Comparison of ENCODE assay signal across 28 mouse cellular contexts in genomic region chr1:73233636-73234035, GRCm38 (mm10).
"Had no signal": no experiment of that assay in that cellular context is flagged by ENCODE, and none has a peak within 500 bp of the region (broad histone marks: within the 10 kb centered on the region; RNA-seq: fewer than 3 reads in every experiment).

No protein-coding gene starts in this region.

- H3K4me3 ChIP-seq: heart, adult 2 months; heart, embryonic 10.5 days; heart, embryonic 12.5 days; heart, embryonic 13.5 days; heart, embryonic 15.5 days; hindbrain, embryonic 10.5 days; hindbrain, embryonic 12.5 days; hindbrain, embryonic 13.5 days; hindbrain, embryonic 15.5 days; intestine, embryonic 15.5 days; kidney, embryonic 15.5 days; layer of hippocampus, adult 2 months; left cerebral cortex, adult 2 months had no signal

- H3K27me3 ChIP-seq: heart, embryonic 12.5 days; heart, embryonic 13.5 days; heart, embryonic 15.5 days; hindbrain, embryonic 12.5 days; hindbrain, embryonic 13.5 days; hindbrain, embryonic 15.5 days; intestine, embryonic 15.5 days; kidney, embryonic 15.5 days had no signal

- H3K36me3 ChIP-seq: heart, embryonic 10.5 days; heart, embryonic 12.5 days; heart, embryonic 13.5 days; heart, embryonic 15.5 days; hindbrain, embryonic 10.5 days; hindbrain, embryonic 12.5 days; hindbrain, embryonic 13.5 days; hindbrain, embryonic 15.5 days; intestine, embryonic 15.5 days; kidney, embryonic 15.5 days had no signal

- H3K4me1 ChIP-seq: hindbrain, embryonic 10.5 days; hindbrain, embryonic 12.5 days; hindbrain, embryonic 13.5 days; hindbrain, embryonic 15.5 days; intestine, embryonic 15.5 days; kidney, embryonic 15.5 days had no signal

- H3K27ac ChIP-seq: heart, adult 2 months; heart, embryonic 10.5 days; heart, embryonic 13.5 days; heart, embryonic 15.5 days; hindbrain, embryonic 10.5 days; hindbrain, embryonic 12.5 days; hindbrain, embryonic 13.5 days; hindbrain, embryonic 14.5 days; hindbrain, embryonic 15.5 days; hindbrain, postnatal 0 days; intestine, embryonic 15.5 days; kidney, embryonic 15.5 days; kidney, postnatal 0 days; layer of hippocampus, adult 2 months; left cerebral cortex, adult 2 months had no signal

- H3K4me2 ChIP-seq: heart, embryonic 11.5 days; heart, embryonic 12.5 days; heart, embryonic 13.5 days; heart, embryonic 15.5 days; hindbrain, embryonic 12.5 days; hindbrain, embryonic 13.5 days; hindbrain, embryonic 14.5 days; hindbrain, embryonic 15.5 days; intestine, embryonic 15.5 days; kidney, embryonic 15.5 days had no signal

- ATAC-seq: hindbrain, embryonic 16.5 days; hindbrain, postnatal 0 days; inflammation-experienced regulatory T-cells, adult 6 months; intestine, embryonic 15.5 days; intestine, embryonic 16.5 days; intestine, postnatal 0 days had no signal

- DNase-seq: heart, adult 2 months; heart, postnatal 10 days; heart, postnatal 14 days; heart, postnatal 36 days; heart, postnatal 4 days; kidney, postnatal 10 days; layer of hippocampus, adult 9-11 months; layer of hippocampus, postnatal 36 days had no signal

- H3K9me3 ChIP-seq: intestine, embryonic 15.5 days; kidney, embryonic 15.5 days had no signal

- H3K9ac ChIP-seq: heart, embryonic 12.5 days; heart, embryonic 13.5 days; heart, embryonic 15.5 days; hindbrain, embryonic 12.5 days; hindbrain, embryonic 13.5 days; hindbrain, embryonic 14.5 days; hindbrain, embryonic 15.5 days; intestine, embryonic 15.5 days; kidney, embryonic 15.5 days had no signal
